11 mouse cellular contexts compared by ENCODE assay signal in the genomic region with DNA sequence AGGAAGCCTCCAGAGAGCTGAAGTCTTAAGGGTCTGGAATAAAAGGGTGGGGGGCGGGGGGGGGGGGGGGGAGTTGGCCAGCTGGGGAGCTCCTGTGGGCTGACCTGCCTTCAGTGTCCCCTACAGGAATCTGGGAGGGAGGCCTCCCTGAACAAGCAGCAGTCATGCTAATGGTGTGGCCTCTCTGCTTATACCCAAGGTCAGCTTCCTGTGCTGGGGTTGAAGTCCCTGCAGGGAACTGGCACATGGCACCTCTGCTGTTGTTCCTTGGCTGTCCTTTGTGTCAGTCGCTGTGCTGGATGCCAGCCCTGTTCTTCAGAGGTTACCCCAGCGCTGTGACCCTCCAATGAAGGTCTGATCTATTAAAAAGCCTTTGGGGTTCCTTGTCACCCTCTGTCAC.
DNase-seq lines count a peak whose midpoint lies in the region; ATAC-seq and TF ChIP-seq lines count a peak whose summit lies in the region.
"Had no signal": no experiment of that assay in that cellular context is flagged by ENCODE, and none has a peak within 500 bp of the region (broad histone marks: within the 10 kb centered on the region; RNA-seq: fewer than 3 reads in every experiment).

No protein-coding gene starts in this region.

- no peak overlapping the region for H3K9ac ChIP-seq in stomach, embryonic 14.5 days (replicated peaks; ENCODE audit: low read depth, low read length)
- no peak overlapping the region for H3K9ac ChIP-seq in stomach, postnatal 0 days (ENCODE audit: low read length)
- no peak overlapping the region for H3K9ac ChIP-seq in kidney, embryonic 15.5 days
- H3K9ac ChIP-seq: lung, embryonic 15.5 days had no signal

- peak; percentile 32 to 68 for DNase-seq in heart, adult 18-20 months
- no peak for DNase-seq in heart, postnatal 14 days
- no peak for DNase-seq in stomach, postnatal 0 days (ENCODE audit: low spot score)
- no peak for DNase-seq in right cerebral cortex, postnatal 14 days
- DNase-seq in thymus, postnatal 14 days: no peak
- DNase-seq in cerebellum, adult 11 months: no peak
- DNase-seq: cerebellum, adult 9-10 months; thymus, postnatal 4 days had no signal

- no peak for TF ChIP-seq CTCF in stomach, postnatal 0 days (IDR thresholded peaks at IDR 0.05; ENCODE audit: low read depth)

- WGBS in stomach, embryonic 14.5 days: 33% methylated on average over 2 of the region's 3 CpGs
- WGBS in stomach, postnatal 0 days: 60% methylated on average over 2 of the region's 3 CpGs
- WGBS in kidney, embryonic 15.5 days: 35% methylated on average over 2 of the region's 3 CpGs

- no peak for ATAC-seq in stomach, embryonic 14.5 days (ENCODE audit: insufficient number of reproducible peaks, insufficient read depth, low FRiP score, low read depth)
- no peak for ATAC-seq in stomach, postnatal 0 days (ENCODE audit: low FRiP score, low TSS enrichment)
- no peak for ATAC-seq in kidney, embryonic 15.5 days (replicated peaks; ENCODE audit: low FRiP score)

- no peak for TF ChIP-seq EP300 in stomach, postnatal 0 days (optimal IDR thresholded peaks at IDR 0.05)

- H3K9me3 ChIP-seq in stomach, embryonic 14.5 days (ENCODE audit: control insufficient read depth, low read depth, low read length): no peaks in the 10 kb centered on the region
- no peaks in the 10 kb centered on the region for H3K9me3 ChIP-seq in stomach, postnatal 0 days (ENCODE audit: control insufficient read depth, low read length)
- no peaks in the 10 kb centered on the region for H3K9me3 ChIP-seq in kidney, embryonic 15.5 days (replicated peaks)
- H3K9me3 ChIP-seq: lung, embryonic 15.5 days had no signal

- H3K36me3 ChIP-seq in stomach, embryonic 14.5 days (ENCODE audit: control insufficient read depth, insufficient read depth, low read length): no peaks in the 10 kb centered on the region
- no peaks in the 10 kb centered on the region for H3K36me3 ChIP-seq in stomach, postnatal 0 days (ENCODE audit: control insufficient read depth, insufficient read depth, low read length)
- H3K36me3 ChIP-seq in kidney, embryonic 15.5 days: no peaks in the 10 kb centered on the region
- H3K36me3 ChIP-seq: lung, embryonic 15.5 days had no signal

- H3K4me1 ChIP-seq in stomach, embryonic 14.5 days (ENCODE audit: control insufficient read depth, insufficient read depth, low read length): peaks cover 15% of the 10 kb centered on the region; the same call in 1 of the 2 replicates
- no peaks in the 10 kb centered on the region for H3K4me1 ChIP-seq in stomach, postnatal 0 days (replicated peaks; ENCODE audit: control insufficient read depth, insufficient read depth)
- peaks cover 39% of the 10 kb centered on the region for H3K4me1 ChIP-seq in kidney, embryonic 15.5 days

- intact Hi-C loops in heart, postnatal 14 days (cut with DNase I): no loop called here

- no peak overlapping the region for H3K4me2 ChIP-seq in stomach, embryonic 14.5 days (replicated peaks; ENCODE audit: low read depth, low read length)
- H3K4me2 ChIP-seq in stomach, postnatal 0 days (replicated peaks; ENCODE audit: low read depth): no peak overlapping the region
- no peak overlapping the region for H3K4me2 ChIP-seq in kidney, embryonic 15.5 days
- H3K4me2 ChIP-seq: lung, embryonic 15.5 days had no signal

- no peak overlapping the region for H3K4me3 ChIP-seq in stomach, embryonic 14.5 days (ENCODE audit: low read depth, low read length)
- H3K4me3 ChIP-seq in stomach, postnatal 0 days (ENCODE audit: low read depth, low read length): no peak overlapping the region
- no peak overlapping the region for H3K4me3 ChIP-seq in kidney, embryonic 15.5 days (replicated peaks)
- H3K4me3 ChIP-seq: lung, embryonic 15.5 days had no signal

- H3K27me3 ChIP-seq in stomach, embryonic 14.5 days (ENCODE audit: control insufficient read depth, insufficient read depth, low read length): no peaks in the 10 kb centered on the region
- no peaks in the 10 kb centered on the region for H3K27me3 ChIP-seq in stomach, postnatal 0 days (ENCODE audit: control insufficient read depth, insufficient read depth, low read length)
- no peaks in the 10 kb centered on the region for H3K27me3 ChIP-seq in kidney, embryonic 15.5 days
- H3K27me3 ChIP-seq: lung, embryonic 15.5 days had no signal

- peak overlapping the region; percentile 27; the same call in 1 of the 2 replicates for H3K27ac ChIP-seq in stomach, embryonic 14.5 days (ENCODE audit: low read length)
- no peak overlapping the region for H3K27ac ChIP-seq in stomach, postnatal 0 days (replicated peaks)
- peak overlapping the region; percentile 66 for H3K27ac ChIP-seq in kidney, embryonic 15.5 days
- H3K27ac ChIP-seq: lung, embryonic 15.5 days had no signal

Comparison
In these comparisons a context has a peak if more than half of its experiments do, and no peak if none do; other contexts are left out.
1. DNase-seq: peak in heart, adult 18-20 months (2 of 2); none in heart, postnatal 14 days (0 of 2), stomach, postnatal 0 days (single experiment), right cerebral cortex, postnatal 14 days (single experiment), thymus, postnatal 14 days (single experiment) and cerebellum, adult 11 months (single experiment).